Mouse (Mus musculus): ENCODE measurements at regions not wholly inside any gene's neighbourhood (a gene's known extent, or its start where the extent isn't known, plus 50 kb on each side); places are given as distances from the start of the nearest gene placed in this dataset.

GRCm38 (mm10) chr1:72963449-72963848 lies 52.3 kb downstream of the Tnp1 start:
- DNase-seq, result peak in 1 of 2 experiments; percentile 45

- no peak for DNase-seq
Measured at GRCm38 (mm10) chr1:72960241-72960653, 55.5 kb downstream of the Tnp1 start.

GRCm38 (mm10) chr1:72955387-72955786 lies 60.3 kb downstream of the Tnp1 start:
- no peak for DNase-seq

- DNase-seq, result no peak
Measured at GRCm38 (mm10) chr1:72952896-72953295, 62.8 kb downstream of the Tnp1 start.

GRCm38 (mm10) chr1:72951802-72952201 lies 63.9 kb downstream of the Tnp1 start:
- no peak for DNase-seq

- DNase-seq, result no peak
Measured at GRCm38 (mm10) chr1:72951365-72951764, 64.3 kb downstream of the Tnp1 start.

GRCm38 (mm10) chr1:72946235-72946634 lies 69.5 kb downstream of the Tnp1 start:
- DNase-seq, result no peak

GRCm38 (mm10) chr1:72945750-72946102 lies 70.0 kb downstream of the Tnp1 start:
- DNase-seq, result no peak

- DNase-seq, result no peak
Measured at GRCm38 (mm10) chr1:72944805-72945749, 70.4 kb upstream of the Igfbp5 start.

- DNase-seq, result no peak
Measured at GRCm38 (mm10) chr1:72944221-72944620, 69.5 kb upstream of the Igfbp5 start.

- no peak for DNase-seq
Measured at GRCm38 (mm10) chr1:72943082-72943481, 68.4 kb upstream of the Igfbp5 start.

- no peak for DNase-seq
Measured at GRCm38 (mm10) chr1:72942351-72942750, 67.7 kb upstream of the Igfbp5 start.

- no peak for DNase-seq
Measured at GRCm38 (mm10) chr1:72939948-72940347, 65.3 kb upstream of the Igfbp5 start.

GRCm38 (mm10) chr1:72936681-72937465 lies 62.2 kb upstream of the Igfbp5 start:
- peak in 1 of 2 experiments; percentile 38 for DNase-seq

GRCm38 (mm10) chr1:72936231-72936630 lies 61.5 kb upstream of the Igfbp5 start:
- no peak for DNase-seq

- no peak for DNase-seq
Measured at GRCm38 (mm10) chr1:72935084-72935483, 60.4 kb upstream of the Igfbp5 start.

GRCm38 (mm10) chr1:72929774-72930173 lies 55.1 kb upstream of the Igfbp5 start:
- no peak for DNase-seq
